Mouse (Mus musculus): Measurements from ENCODE around the gene Ctcfl. TPM values are rescaled to one million over a fixed set of nuclear protein-coding genes. Genes with fewer than 3 reads are reported as not detected.

Ctcfl gene
- polyA plus RNA-seq, 1 experiment from 2014 or later = 0.06 TPM

DNA sequence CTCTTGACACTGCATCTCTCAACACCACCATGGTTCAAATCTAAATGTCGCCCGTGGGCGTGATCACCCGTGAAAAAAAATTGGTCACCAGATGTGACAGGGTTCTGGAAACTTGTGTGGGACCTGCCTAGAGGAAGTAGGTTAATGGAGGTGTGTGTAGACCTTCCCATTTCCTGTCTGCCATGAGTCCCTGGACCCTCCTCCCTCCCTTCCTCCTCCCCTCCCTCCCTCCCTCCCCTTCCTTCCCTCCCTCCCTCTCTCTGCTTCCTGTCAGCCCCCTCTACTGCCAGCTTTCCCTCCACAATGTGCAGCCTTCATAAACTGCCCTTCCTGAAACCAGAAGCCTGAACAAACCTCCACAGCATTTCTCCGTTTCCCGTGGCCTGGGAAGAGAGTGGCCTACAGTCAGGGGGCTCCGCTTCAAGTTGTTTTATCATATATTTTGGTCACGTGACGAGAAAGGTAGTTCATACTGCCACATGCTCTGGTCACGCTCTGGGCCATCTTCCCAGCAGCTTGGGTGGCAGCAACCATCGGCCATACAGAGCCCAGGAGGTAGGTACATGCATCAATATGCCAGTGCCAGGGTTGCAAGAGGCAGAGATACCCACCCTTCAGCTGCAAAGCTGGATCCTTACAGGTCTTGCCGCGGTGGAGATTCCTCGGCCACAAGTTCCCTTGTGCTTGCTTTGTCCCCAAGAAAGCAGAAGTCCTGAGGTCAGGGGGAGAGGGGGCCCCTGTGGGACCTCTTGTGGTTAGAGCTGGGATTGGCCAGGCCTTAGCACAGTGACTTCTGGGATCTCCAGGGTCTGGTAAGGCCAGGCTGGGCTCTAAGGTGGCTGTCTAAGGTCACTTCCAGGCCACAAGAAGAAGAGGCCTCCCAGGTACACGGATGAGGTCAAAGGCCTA, 57.6 kb downstream of the Ctcfl start:
- H3K27ac ChIP-seq = peak overlapping the region; percentile 71
- no peaks in the 10 kb centered on the region for H3K27me3 ChIP-seq (ENCODE audit: low read depth, poor library complexity, severe bottlenecking)
- no peaks in the 10 kb centered on the region for H3K36me3 ChIP-seq
- peaks cover 39% of the 10 kb centered on the region for H3K4me1 ChIP-seq
- H3K4me3 ChIP-seq = no peak overlapping the region
- DNase-seq (ENCODE audit: low spot score) = no peak
- H3K9me3 ChIP-seq (replicated peaks) = no peaks in the 10 kb centered on the region
- 77% methylated on average over 15 of the region's 15 CpGs for WGBS

DNA sequence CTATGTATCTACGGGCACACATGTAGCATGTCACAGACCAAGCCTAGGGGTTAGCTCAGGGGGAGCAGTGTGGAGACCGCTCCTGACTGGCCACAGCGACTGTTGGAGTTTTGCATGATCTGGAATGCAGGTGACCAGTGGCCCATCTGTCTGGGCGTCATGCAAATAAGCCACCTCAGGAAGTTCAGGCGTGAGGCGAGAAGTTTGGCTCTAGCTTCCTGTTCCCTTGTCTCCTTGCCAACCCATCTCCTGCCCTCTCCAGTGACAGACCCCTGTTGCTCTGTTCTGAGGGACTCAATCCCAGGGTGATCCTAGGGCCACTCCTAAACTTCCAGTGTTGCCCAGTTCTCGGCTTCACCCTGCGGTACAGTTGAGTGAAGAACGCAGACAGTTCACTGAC, 58.9 kb downstream of the Ctcfl start:
- no peak overlapping the region for H3K4me3 ChIP-seq
- DNase-seq (ENCODE audit: low spot score) = no peak
- H3K9me3 ChIP-seq (replicated peaks) = no peaks in the 10 kb centered on the region
- H3K27ac ChIP-seq = no peak overlapping the region; the same call in 1 of the 2 replicates
- WGBS = 72% methylated on average over 9 of the region's 9 CpGs
- no peaks in the 10 kb centered on the region for H3K27me3 ChIP-seq (ENCODE audit: low read depth, poor library complexity, severe bottlenecking)
- H3K36me3 ChIP-seq = no peaks in the 10 kb centered on the region
- H3K4me1 ChIP-seq = peaks cover 41% of the 10 kb centered on the region

DNA sequence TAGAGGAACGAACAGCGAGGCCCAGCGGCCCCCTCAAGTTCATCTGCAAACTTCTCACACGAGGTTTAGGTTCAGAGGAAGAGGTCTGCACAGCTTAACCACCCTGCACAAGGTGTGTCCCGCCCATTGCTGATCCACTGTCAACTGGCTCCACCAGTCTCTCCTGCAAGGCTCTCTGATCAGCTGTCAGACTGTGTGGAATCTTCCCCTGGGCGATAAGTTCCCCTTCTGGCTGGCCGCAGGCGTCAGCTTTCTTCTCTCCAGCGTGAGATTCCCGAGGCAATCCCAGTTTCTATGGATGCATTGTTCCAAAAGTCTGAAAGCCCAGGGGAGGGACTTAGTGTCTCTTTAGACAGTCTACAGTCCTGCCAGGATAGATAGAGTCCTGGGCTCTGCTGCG, 61.1 kb downstream of the Ctcfl start:
- Histone ChIP-seq H3K4me1 (peaks cover 41% of the 10 kb centered on the region), H3K9me3 (replicated peaks) (no peaks in the 10 kb centered on the region), H3K27ac (peak overlapping the region; percentile 56; the same call in 1 of the 2 replicates), H3K27me3 (ENCODE audit: low read depth, poor library complexity, severe bottlenecking) (no peaks in the 10 kb centered on the region), H3K4me3 (no peak overlapping the region), H3K36me3 (no peaks in the 10 kb centered on the region)
- DNase-seq (ENCODE audit: low spot score) = no peak
- WGBS = 65% methylated on average over 11 of the region's 11 CpGs

DNA sequence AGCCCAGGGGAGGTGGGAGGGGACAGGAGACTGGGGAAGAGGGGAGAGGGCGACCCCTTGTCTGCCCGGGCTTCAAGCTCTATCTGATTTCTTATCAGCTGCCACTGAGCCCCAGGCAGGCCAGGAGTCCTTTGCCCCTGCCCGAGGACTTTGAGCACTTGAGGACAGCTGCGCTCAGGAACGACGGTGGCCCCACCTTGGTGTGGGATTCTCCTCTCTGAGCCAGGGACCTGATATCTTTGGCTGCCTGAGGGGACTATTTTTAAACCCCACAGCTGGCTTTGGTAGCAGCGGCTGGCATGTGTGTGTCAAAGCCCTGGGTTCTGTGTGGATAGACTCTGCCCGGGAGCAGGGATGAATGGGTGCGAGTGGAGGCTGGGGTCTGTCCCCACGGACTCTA, 61.7 kb downstream of the Ctcfl start:
- Histone ChIP-seq H3K27me3 (ENCODE audit: low read depth, poor library complexity, severe bottlenecking) (no peaks in the 10 kb centered on the region), H3K27ac (0 out of 2 replicates have a peak overlapping the region, but pooled peaks have one; percentile 20), H3K9me3 (replicated peaks) (no peaks in the 10 kb centered on the region), H3K4me1 (peaks cover 41% of the 10 kb centered on the region), H3K36me3 (no peaks in the 10 kb centered on the region), H3K4me3 (no peak overlapping the region)
- no peak for DNase-seq (ENCODE audit: low spot score)
- WGBS = 76% methylated on average over 10 of the region's 10 CpGs

DNA sequence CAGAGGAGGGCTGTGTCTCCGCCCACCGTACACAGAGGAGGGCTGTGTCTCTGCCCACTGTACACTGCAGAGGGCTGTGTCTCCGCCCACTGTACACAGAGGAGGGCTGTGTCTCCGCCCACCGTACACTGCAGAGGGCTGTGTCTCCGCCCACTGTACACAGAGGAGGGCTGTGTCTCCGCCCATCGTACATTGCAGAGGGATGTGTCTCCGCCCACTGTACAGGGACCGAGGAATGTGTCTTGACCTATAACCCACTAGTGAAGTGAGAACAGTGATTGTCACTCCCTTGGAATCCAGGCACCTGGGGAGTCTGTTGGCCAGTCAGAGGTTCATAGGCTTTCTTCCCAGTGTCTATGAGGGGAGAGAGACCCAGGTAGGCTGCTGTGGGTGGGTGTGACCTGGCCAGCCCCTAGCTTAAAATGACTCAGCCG, 62.4 kb downstream of the Ctcfl start:
- DNase-seq (ENCODE audit: low spot score) = no peak
- Histone ChIP-seq H3K36me3 (no peaks in the 10 kb centered on the region), H3K27me3 (ENCODE audit: low read depth, poor library complexity, severe bottlenecking) (no peaks in the 10 kb centered on the region), H3K4me3 (no peak overlapping the region), H3K27ac (no peak overlapping the region), H3K9me3 (replicated peaks) (no peaks in the 10 kb centered on the region), H3K4me1 (peaks cover 35% of the 10 kb centered on the region)
- 77% methylated on average over 11 of the region's 11 CpGs for WGBS

- 80% methylated on average over 10 of the region's 10 CpGs for WGBS
- Histone ChIP-seq H3K27ac (no peak overlapping the region), H3K27me3 (ENCODE audit: low read depth, poor library complexity, severe bottlenecking) (no peaks in the 10 kb centered on the region), H3K4me3 (no peak overlapping the region), H3K9me3 (replicated peaks) (no peaks in the 10 kb centered on the region), H3K36me3 (no peaks in the 10 kb centered on the region), H3K4me1 (peaks cover 33% of the 10 kb centered on the region)
- no peak for DNase-seq (ENCODE audit: low spot score)
Observed at GRCm38 (mm10) chr2:173056303-173056881, 62.9 kb downstream of the Ctcfl start.

GRCm38 (mm10) chr2:173053846-173054245, 65.5 kb downstream of the Ctcfl start:
- DNase-seq (ENCODE audit: low spot score) = no peak
- no peaks in the 10 kb centered on the region for H3K36me3 ChIP-seq
- H3K9me3 ChIP-seq (replicated peaks) = no peaks in the 10 kb centered on the region
- 0 out of 2 replicates have a peak, but pooled peaks cover 4% of the 10 kb centered on the region for H3K27me3 ChIP-seq (ENCODE audit: low read depth, poor library complexity, severe bottlenecking)
- no peak overlapping the region for H3K4me3 ChIP-seq
- H3K27ac ChIP-seq = no peak overlapping the region
- peaks cover 37% of the 10 kb centered on the region for H3K4me1 ChIP-seq
- WGBS = 73% methylated on average over 6 of the region's 6 CpGs

DNA sequence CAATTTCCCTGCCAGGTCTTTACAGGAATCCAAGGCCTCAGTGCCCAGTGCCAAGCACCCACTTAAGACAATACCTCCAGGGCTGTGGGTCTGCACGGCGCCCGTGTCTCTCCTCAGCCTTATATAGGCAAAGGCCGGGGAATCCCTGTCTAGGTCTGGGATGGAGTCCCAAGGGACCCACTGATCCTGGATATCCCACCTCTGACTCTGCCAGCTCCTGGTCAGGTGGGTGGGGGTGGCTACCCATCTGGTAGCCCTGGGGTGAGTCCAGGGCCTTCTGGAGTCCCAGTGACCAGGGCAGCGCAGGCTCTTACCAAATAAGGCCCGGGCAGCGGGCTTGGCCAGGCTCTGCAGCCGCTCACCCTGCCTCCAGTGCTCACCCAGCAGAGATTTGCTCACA, 66.4 kb downstream of the Ctcfl start:
- Histone ChIP-seq H3K36me3 (no peaks in the 10 kb centered on the region), H3K9me3 (replicated peaks) (no peaks in the 10 kb centered on the region), H3K4me1 (peaks cover 37% of the 10 kb centered on the region), H3K27me3 (ENCODE audit: low read depth, poor library complexity, severe bottlenecking) (0 out of 2 replicates have a peak, but pooled peaks cover 4% of the 10 kb centered on the region), H3K4me3 (no peak overlapping the region), H3K27ac (0 out of 2 replicates have a peak overlapping the region, but pooled peaks have one; percentile 26)
- WGBS = 95% methylated on average over 8 of the region's 8 CpGs
- no peak for DNase-seq (ENCODE audit: low spot score)

- DNase-seq (ENCODE audit: low spot score) = no peak
- WGBS = 42% methylated on average over 8 of the region's 8 CpGs
- Histone ChIP-seq H3K27ac (peak overlapping the region; percentile 27; the same call in 1 of the 2 replicates), H3K36me3 (no peaks in the 10 kb centered on the region), H3K4me3 (no peak overlapping the region), H3K27me3 (ENCODE audit: low read depth, poor library complexity, severe bottlenecking) (0 out of 2 replicates have a peak, but pooled peaks cover 4% of the 10 kb centered on the region), H3K4me1 (peaks cover 39% of the 10 kb centered on the region), H3K9me3 (replicated peaks) (no peaks in the 10 kb centered on the region)
Observed at GRCm38 (mm10) chr2:173050604-173051382, 68.5 kb downstream of the Ctcfl start.

GRCm38 (mm10) chr2:173049817-173050216, 69.5 kb downstream of the Ctcfl start:
- Histone ChIP-seq H3K9me3 (replicated peaks) (no peaks in the 10 kb centered on the region), H3K4me1 (peaks cover 39% of the 10 kb centered on the region), H3K27ac (peak overlapping the region; percentile 27; the same call in 1 of the 2 replicates), H3K4me3 (no peak overlapping the region), H3K27me3 (ENCODE audit: low read depth, poor library complexity, severe bottlenecking) (0 out of 2 replicates have a peak, but pooled peaks cover 4% of the 10 kb centered on the region), H3K36me3 (no peaks in the 10 kb centered on the region)
- no peak for DNase-seq (ENCODE audit: low spot score)
- WGBS = 49% methylated on average over 6 of the region's 6 CpGs

GRCm38 (mm10) chr2:173049231-173049630, 70.1 kb downstream of the Ctcfl start:
- WGBS = 87% methylated on average over 3 of the region's 3 CpGs
- no peak overlapping the region for H3K4me3 ChIP-seq
- no peak for DNase-seq (ENCODE audit: low spot score)
- no peaks in the 10 kb centered on the region for H3K36me3 ChIP-seq
- H3K9me3 ChIP-seq (replicated peaks) = no peaks in the 10 kb centered on the region
- H3K4me1 ChIP-seq = peaks cover 40% of the 10 kb centered on the region
- H3K27me3 ChIP-seq (ENCODE audit: low read depth, poor library complexity, severe bottlenecking) = 0 out of 2 replicates have a peak, but pooled peaks cover 4% of the 10 kb centered on the region
- no peak overlapping the region for H3K27ac ChIP-seq

- Histone ChIP-seq H3K4me3 (no peak overlapping the region), H3K27ac (peak overlapping the region; percentile 19; the same call in 1 of the 2 replicates), H3K27me3 (ENCODE audit: low read depth, poor library complexity, severe bottlenecking) (0 out of 2 replicates have a peak, but pooled peaks cover 4% of the 10 kb centered on the region), H3K36me3 (no peaks in the 10 kb centered on the region), H3K4me1 (peaks cover 44% of the 10 kb centered on the region), H3K9me3 (replicated peaks) (no peaks in the 10 kb centered on the region)
- WGBS = 66% methylated on average over 17 of the region's 17 CpGs
- DNase-seq (ENCODE audit: low spot score) = no peak
Observed at GRCm38 (mm10) chr2:173048041-173048745, 71.1 kb downstream of the Ctcfl start.
